Mouse (Mus musculus): ENCODE measurements around the gene Mrpl14.

The Mrpl14 gene

GRCm38 (mm10) chr17:45724574-45724921, 38.4 kb downstream of the Mrpl14 start:
- no peak for DNase-seq (ENCODE audit: low spot score in 2 of 2)

DNA sequence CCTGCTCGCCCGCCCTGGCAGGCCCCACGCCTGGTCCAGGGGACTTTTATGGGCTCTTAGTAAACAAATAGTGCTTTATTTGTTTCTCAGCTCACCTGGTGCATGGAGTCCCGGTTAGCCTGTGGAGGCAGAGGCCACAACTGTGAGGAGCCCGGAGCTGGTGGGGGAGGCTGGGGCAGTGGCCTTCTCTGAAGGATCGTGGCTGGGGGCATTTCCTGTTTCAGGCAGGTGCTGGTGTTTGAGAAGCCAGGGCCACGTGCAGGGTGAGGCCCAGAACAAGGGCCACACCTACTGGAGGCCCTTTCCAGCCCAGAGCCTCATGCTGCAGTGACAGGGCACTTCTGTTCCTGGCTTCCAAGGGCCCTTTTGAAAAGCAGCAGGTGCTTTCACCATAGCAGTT, 40.1 kb downstream of the Mrpl14 start:
- no peak for DNase-seq (ENCODE audit: low spot score in 2 of 2)

GRCm38 (mm10) chr17:45727481-45727880, 41.4 kb downstream of the Mrpl14 start:
- DNase-seq (ENCODE audit: low spot score in 2 of 2): no peak

- DNase-seq (ENCODE audit: low spot score in 2 of 2): no peak
These were observed 42.0 kb downstream of the Mrpl14 start for GRCm38 (mm10) chr17:45727983-45728723.

DNA sequence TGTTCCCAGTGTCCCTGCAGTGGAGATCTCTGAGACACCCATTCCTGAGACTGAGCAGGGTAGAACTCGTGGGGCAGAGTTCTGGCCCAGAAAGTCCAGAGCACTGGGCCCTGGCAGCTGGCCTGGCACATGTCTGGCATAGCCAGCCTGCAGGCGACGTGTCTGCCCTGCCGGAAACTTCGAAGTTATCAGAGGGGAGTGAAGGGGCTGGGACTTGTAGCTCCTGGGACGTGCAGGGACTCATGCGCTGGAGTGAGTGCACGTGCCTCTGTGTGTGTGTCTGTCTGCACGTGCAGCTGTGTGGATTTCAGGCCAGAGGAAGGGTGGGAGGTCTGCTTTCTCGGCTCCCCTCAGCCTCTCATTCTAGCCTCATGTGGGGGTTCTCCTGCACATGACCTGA, 43.3 kb downstream of the Mrpl14 start:
- no peak for DNase-seq (ENCODE audit: low spot score in 2 of 2)

- no peak for DNase-seq (ENCODE audit: low spot score in 2 of 2)
These were observed 44.6 kb downstream of the Mrpl14 start for GRCm38 (mm10) chr17:45730696-45731095.

DNA sequence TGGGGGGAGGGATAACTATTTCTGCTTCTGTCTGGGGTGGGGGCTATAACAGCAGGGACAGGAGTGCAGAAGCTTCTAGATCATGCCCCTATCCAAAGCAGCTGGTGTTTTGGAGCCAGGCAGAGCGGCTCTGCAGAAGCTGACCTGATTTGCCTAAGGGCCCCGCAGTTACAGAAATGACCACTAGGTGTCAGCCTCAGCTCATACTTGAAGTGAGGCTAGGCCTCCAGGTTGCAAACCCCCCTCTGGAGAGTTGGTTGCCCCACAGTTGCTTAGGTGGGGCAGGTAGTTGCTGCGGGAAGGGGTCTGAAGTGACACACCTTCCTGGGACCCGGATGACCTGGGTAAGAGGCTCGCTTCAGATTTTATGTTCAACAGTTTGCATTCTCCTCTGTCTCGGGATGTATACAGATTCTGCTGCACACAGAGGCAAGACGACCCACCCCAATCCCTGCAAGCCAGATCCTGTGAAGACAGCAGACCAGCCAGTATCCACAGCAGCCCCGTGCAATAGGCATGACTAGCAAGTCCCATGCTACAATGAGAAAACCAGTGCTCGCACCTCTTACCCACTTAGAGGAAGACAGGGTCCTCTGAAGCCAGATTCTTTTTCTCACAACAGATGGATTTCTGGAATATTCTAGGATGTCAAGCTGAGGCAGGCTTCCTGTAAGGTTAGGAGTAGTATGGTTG, 45.2 kb downstream of the Mrpl14 start:
- DNase-seq (ENCODE audit: low spot score in 2 of 2): peak; percentile 68 to 85

DNA sequence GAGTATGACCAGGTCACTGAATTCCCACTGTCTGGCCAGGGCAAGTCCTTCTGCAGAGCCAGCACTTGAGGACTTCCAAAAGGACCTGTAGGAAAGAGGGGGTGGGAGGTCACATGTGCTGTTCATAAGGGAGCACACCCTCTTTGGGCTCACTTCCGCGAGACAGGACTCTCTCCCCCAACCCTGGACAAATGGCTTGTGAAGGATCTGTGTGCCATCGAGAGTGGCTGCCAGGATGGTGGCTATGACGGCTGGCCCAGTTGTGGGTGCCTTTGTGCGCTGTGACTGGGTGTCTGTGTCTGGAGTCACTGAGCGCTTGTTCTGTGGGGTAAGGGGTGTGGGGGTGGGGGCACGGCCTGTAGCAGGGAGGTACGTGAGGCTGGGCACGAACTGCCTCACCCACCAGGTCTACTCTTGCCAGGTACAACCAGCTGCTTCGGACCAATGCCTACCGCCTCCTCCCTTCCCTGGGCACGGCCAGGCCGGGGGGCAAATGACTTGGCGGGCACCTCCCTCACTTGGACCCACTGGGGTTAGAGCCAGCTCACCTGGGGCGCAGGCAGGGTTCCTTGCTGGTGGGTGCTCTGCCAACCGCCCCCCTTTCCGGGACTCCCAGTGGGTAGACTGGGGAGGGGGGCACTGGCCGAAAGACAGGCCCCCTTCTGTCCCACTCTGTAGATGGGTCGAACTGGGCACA, 47.1 kb downstream of the Mrpl14 start:
- no peak for DNase-seq (ENCODE audit: low spot score in 2 of 2)

- DNase-seq (ENCODE audit: low spot score in 2 of 2): peak in 1 of 2 experiments; percentile 41
These were observed 47.7 kb downstream of the Mrpl14 start, which contains the start of gene 1600014C23Rik for GRCm38 (mm10) chr17:45733735-45734301. 1600014C23Rik (minus strand) TSS chr17:45733844.

DNA sequence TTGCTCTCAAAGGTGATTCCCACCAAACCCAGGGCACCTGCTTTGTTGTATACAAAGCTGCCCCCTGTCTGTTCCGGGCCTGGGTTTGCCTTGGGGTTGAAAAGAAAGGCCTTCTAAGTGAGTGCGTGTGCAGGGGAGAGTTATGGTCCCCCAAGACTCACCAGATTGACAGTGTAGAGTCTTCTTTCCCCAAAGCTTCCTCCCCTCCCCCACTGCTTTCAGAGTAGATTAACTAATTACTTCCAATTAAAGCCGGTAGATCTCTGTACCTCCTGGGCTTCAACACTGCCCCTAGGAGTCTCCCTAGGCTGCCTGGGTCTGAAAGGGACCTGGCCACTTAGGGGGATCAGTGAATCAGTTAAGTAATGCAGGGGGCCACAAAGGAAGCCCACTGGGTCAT, 48.2 kb downstream of the Mrpl14 start:
- DNase-seq (ENCODE audit: low spot score in 2 of 2): no peak

DNA sequence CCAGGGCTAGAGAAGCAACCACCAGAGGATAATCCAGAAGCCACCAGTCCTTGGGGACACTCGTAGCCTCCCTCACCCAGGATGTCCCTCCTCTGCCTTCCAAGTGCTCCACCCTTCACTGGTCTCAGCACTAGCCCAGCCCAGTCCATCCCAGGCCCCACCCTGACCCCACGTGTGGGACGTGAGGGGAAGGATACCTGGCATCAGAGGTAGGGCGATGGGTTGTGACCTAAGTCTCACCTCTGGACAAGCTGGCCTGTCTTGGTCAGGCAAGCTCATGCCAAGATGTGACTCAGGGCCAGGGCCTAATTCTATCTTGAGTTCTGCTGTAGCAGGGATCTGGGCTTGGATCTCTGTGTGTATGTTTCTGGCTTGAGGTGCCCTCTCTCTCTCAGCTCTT, 48.8 kb downstream of the Mrpl14 start:
- no peak for DNase-seq (ENCODE audit: low spot score in 2 of 2)

DNA sequence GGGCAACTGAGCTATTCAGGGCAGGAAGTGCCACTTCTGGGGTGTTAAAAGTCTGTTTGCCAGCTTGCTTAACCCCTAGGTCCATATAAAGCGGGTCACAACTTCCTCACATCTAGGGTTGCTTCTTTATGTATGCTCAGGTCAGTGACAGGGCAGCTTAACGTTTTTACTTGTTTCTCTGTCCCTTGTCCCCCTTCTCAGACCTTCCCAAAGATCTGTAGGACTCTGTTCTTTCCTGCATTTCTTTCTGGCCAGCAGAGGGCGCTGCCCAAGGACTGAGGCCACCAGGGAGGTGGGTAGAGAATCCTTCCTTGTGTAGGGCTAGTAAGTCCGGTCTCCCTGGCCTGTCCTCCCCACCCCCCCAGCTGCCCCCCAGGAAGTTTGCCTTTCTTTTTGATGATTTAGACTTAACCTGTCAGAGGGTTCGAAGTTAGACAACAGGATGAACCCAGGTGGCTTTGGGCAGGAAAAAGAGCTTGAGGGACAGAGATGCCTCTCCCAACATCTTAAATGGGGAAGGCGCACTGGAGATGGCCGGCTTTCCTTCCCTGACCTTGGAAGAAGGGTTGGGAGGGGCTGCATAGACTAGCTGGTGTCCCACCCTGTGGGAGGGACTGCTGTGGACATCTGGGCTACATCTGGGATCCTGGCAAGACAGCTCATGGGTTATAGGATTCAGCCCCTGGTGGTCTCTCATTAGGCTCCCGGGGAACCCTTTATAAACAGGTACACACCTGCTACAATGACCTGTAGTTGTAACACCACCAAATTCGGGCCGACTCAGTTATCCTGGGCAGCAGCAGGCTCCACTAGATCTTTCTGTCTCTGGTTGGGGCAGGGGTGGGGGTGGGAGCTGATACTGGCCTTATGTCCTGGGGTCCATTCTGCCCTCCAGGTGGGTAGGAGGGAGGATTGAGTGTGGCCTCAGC, 49.5 kb downstream of the Mrpl14 start:
- peak; percentile 60 to 82 for DNase-seq (ENCODE audit: low spot score in 2 of 2)

- peak; percentile 75 to 78 for DNase-seq (ENCODE audit: low spot score in 2 of 2)
These were observed 50.4 kb downstream of the Mrpl14 start for GRCm38 (mm10) chr17:45736311-45737077.

DNA sequence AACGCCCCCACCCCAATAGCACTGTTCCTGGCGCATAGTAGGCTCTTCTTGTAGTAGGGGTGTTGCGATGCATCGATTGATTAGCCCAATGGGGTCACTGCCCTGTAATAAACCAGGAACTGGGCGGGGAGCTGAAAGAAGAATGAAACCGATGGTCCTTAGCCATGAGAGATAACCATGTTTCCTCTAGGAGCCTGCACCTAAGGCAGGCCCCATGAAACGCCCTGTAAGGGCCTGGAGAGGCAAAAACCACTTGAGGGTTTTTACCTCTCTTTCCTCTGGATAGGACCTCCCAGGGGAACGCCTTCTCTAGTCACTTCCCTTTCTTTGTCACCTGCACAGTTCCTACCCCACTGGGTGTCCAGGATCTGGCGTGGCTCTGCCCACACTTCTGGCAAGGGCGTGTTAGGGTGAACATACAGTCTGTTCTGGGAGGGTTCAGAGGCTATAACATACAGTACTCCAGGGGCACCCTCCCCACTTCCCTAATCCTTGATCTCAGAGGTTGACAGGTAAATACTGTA, 51.0 kb downstream of the Mrpl14 start:
- DNase-seq (ENCODE audit: low spot score in 2 of 2): no peak

GRCm38 (mm10) chr17:45742371-45743147, 56.4 kb downstream of the Mrpl14 start:
- DNase-seq (ENCODE audit: low spot score in 2 of 2): peak in 1 of 2 experiments; percentile 20

DNA sequence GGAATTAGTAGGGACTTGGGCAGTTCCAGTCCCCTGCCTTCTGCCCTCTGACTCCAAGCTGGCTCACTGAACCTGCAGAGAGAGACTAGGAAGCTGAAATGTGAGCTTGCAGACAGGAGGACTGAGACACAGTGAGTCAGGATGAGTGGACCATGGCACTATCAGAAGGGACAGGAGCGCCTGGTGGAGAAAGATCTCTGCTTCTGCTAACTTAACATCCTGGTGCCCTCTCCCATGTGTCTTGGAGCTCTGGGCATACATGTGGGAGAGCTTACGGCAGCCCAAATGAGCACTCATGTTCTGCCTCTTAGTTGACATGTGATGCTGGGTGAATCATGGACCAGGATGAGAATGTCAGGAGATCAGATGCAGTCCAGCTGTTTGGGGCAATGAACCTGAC, 59.5 kb downstream of the Mrpl14 start:
- no peak for DNase-seq (ENCODE audit: low spot score in 2 of 2)

DNA sequence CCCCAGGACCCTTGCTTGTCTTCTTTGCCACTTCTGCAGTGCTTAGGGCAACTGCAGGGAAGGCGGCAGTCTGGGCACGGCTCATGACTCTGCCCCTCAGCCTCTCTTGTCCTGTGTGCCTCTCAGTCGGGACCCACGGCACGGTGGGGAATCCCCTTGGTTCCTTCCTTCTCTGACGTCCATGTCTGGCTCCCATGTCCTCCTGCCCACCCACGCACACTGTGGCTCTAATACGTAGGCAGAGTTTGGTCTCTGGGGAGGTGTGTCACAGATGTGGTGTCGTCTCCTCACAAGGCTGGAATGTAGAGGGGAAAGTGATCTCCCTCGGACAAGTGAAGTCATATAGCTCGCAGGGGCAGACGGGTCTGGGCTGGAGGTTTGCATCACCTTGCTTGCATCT, 60.6 kb downstream of the Mrpl14 start:
- no peak for DNase-seq (ENCODE audit: low spot score in 2 of 2)

GRCm38 (mm10) chr17:45747293-45747692, 61.2 kb downstream of the Mrpl14 start:
- DNase-seq (ENCODE audit: low spot score in 2 of 2): no peak
